Mouse (Mus musculus) heart, postnatal 25 days (tissue): ENCODE data around the gene Pate4. TPM values are rescaled to one million over a fixed set of nuclear protein-coding genes. Genes with fewer than 3 reads are reported as not detected.
A peak's percentile ranks its signal among the peaks of the same experiment; 100 is the strongest.
"Not testable (repeated sequence)": the region's sequence is repeated elsewhere in the genome, so short reads cannot be mapped to it uniquely, and the experiment has no call there.

Source experiments
- DNase-seq: peaks from one replicate; pipeline ENCODE4 v3.0.0; 2022; ENCODE audit warnings: low spot score
- intact Hi-C: fragments of 180-260 bp; cut with DNase I; formaldehyde crosslinking; loops from one replicate; pipeline ENCODE4 v1.15.1; 2025
- total RNA-seq, 2 experiments: library from RNA; stranded (reverse); gene quantifications; 2 replicates each; pipeline ENCODE4 v1.2.3; 2021

Gene Pate4
- total RNA-seq: not detected

GRCm38 (mm10) chr9:35611841-35612240 is at the start of gene Pate4:
Gene Pate4, minus strand, starts transcription at chr9:35611941.
- DNase-seq: no peak
- intact Hi-C loops: no loop called here

GRCm38 (mm10) chr9:35648102-35648501 is 36.4 kb upstream of the Pate4 start, which contains the start of gene Pate3:
Gene Pate3, minus strand, starts transcription at chr9:35648202.
- no peak for DNase-seq
- intact Hi-C loops: no loop called here

- intact Hi-C loops: no loop called here
- no peak for DNase-seq
Measured at GRCm38 (mm10) chr9:35632981-35633380, 21.2 kb upstream of the Pate4 start.

GRCm38 (mm10) chr9:35616784-35617183 is 5.0 kb upstream of the Pate4 start:
- DNase-seq, intact Hi-C loops: not testable (repeated sequence)

- intact Hi-C loops: no loop called here
- no peak for DNase-seq
Measured at GRCm38 (mm10) chr9:35614005-35614404, 2.3 kb upstream of the Pate4 start.

GRCm38 (mm10) chr9:35607647-35608405 is 3.9 kb downstream of the Pate4 start:
- intact Hi-C loops: no loop called here
- no peak for DNase-seq

- no peak for DNase-seq
- intact Hi-C loops: loop anchor here (2.0 kb wide), 1 partner anchor 1094 kb away; no protein-coding TSS in a partner anchor
Measured at GRCm38 (mm10) chr9:35592903-35593302, 18.8 kb downstream of the Pate4 start.

GRCm38 (mm10) chr9:35587674-35588073 is 24.1 kb downstream of the Pate4 start:
- no peak for DNase-seq
- intact Hi-C loops: no loop called here

GRCm38 (mm10) chr9:35574416-35574815 is 37.3 kb downstream of the Pate4 start:
- DNase-seq: no peak
- intact Hi-C loops: no loop called here

GRCm38 (mm10) chr9:35570663-35571062 is 41.1 kb downstream of the Pate4 start:
- intact Hi-C loops: no loop called here
- no peak for DNase-seq

GRCm38 (mm10) chr9:35569571-35570534 is 41.9 kb downstream of the Pate4 start, which contains the start of the genes Pate2 and Hyls1:
Gene Pate2, plus strand, starts transcription at chr9:35570284.
Gene Hyls1, minus strand, starts transcription at chr9:35570398.
- intact Hi-C loops: no loop called here
- peak; percentile 88 for DNase-seq

- DNase-seq: no peak
- intact Hi-C loops: no loop called here
Measured at GRCm38 (mm10) chr9:35567995-35568394, 43.7 kb downstream of the Pate4 start.

GRCm38 (mm10) chr9:35564536-35565240 is 47.1 kb downstream of the Pate4 start:
- DNase-seq: no peak
- intact Hi-C loops: no loop called here

- no peak for DNase-seq
- intact Hi-C loops: no loop called here
Measured at GRCm38 (mm10) chr9:35561583-35561982, 50.2 kb downstream of the Pate4 start.

GRCm38 (mm10) chr9:35561076-35561475 is 50.7 kb downstream of the Pate4 start:
- no peak for DNase-seq
- intact Hi-C loops: no loop called here

GRCm38 (mm10) chr9:35559009-35559890 is 52.5 kb downstream of the Pate4 start:
- intact Hi-C loops: no loop called here
- peak; percentile 46 for DNase-seq

GRCm38 (mm10) chr9:35558257-35559008 is 53.3 kb downstream of the Pate4 start, which contains the start of the genes Ddx25 and Pus3:
Gene Ddx25, minus strand, starts transcription at chr9:35558528.
Gene Pus3, plus strand, starts transcription at chr9:35558595.
- intact Hi-C loops: no loop called here
- no peak for DNase-seq
